Mouse (Mus musculus) R1 (cell line): ENCODE measurements around the gene Erbb4.
A peak's percentile ranks its signal among the peaks of the same experiment; 100 is the strongest.

Source experiments
- DNase-seq: peaks from one replicate; pipeline ENCODE4 v3.0.0-alpha.2; 2018; ENCODE audit warnings: low read depth, low spot score

Erbb4 gene

GRCm38 (mm10) chr1:68105834-68106542 lies 1001.9 kb downstream of the Erbb4 start:
- no peak for DNase-seq

- DNase-seq: no peak
These were observed 1018.2 kb downstream of the Erbb4 start for GRCm38 (mm10) chr1:68089623-68090022.

GRCm38 (mm10) chr1:68056494-68056893 lies 1051.4 kb downstream of the Erbb4 start:
- DNase-seq: no peak

GRCm38 (mm10) chr1:68054715-68055114 lies 1053.1 kb downstream of the Erbb4 start:
- no peak for DNase-seq

GRCm38 (mm10) chr1:68049856-68050255 lies 1058.0 kb downstream of the Erbb4 start:
- DNase-seq: no peak

- DNase-seq: peak; percentile 13
These were observed 1060.7 kb downstream of the Erbb4 start for GRCm38 (mm10) chr1:68047139-68047538.

GRCm38 (mm10) chr1:68046551-68046970 lies 1061.3 kb downstream of the Erbb4 start:
- DNase-seq: no peak

- no peak for DNase-seq
These were observed 1083.5 kb downstream of the Erbb4 start for GRCm38 (mm10) chr1:68024086-68024940.

- DNase-seq: no peak
These were observed 1087.8 kb downstream of the Erbb4 start for GRCm38 (mm10) chr1:68020020-68020419.

GRCm38 (mm10) chr1:68019618-68020017 lies 1088.2 kb downstream of the Erbb4 start:
- DNase-seq: no peak
